Mouse (Mus musculus) naive thymus-derived CD4-positive, alpha-beta T cell, adult 2 months (primary cell): ENCODE data around the gene Calm2.

Experiments
- DNase-seq: peaks from one replicate; pipeline ENCODE4 v3.0.0-alpha.2; 2011; ENCODE audit warnings: low read depth

Calm2 gene

DNA sequence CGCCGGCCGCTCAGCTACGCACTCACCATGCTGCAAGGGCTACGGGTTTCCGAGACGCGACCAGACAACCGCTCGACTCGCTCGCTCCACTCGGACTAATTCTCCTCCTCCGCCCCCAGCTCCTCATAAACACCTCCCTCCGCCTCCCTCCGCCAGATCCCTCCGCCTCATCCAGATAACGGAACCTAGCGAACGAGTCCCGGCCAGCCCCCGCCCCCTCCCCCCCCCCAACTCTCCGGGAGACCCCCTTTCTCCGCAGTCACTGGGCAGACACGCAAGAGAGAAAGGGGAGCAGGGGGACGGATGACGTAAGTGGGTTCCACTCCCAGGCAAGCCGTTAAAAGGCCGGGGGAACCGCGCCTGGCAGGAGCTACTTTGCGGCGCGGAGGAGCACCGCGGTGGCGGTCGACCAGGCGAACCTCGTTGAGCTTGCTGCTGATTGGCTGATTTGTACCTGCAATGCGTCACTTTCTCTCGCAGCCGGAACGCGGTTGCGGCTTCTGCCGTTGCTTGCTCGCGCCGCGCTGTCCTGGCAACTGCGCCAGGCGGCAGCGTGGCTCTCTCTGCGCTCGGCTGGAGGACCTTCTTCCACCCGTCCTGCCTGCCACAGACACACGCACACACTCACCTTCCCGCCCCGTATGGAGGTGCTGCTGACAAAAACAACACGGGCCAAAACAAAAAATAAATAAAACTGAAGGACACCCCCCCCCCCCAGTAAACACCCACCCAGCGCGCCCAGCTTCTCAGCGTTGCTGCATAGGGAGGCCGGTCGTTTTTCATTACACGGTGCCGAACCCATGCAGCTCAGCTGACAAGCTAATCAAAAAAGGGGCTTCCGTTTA is at the start of gene Calm2:
Gene Calm2, minus strand, starts transcription at position 169 of the 845 bp plus-strand sequence.
- peak; percentile 98 for DNase-seq

DNA sequence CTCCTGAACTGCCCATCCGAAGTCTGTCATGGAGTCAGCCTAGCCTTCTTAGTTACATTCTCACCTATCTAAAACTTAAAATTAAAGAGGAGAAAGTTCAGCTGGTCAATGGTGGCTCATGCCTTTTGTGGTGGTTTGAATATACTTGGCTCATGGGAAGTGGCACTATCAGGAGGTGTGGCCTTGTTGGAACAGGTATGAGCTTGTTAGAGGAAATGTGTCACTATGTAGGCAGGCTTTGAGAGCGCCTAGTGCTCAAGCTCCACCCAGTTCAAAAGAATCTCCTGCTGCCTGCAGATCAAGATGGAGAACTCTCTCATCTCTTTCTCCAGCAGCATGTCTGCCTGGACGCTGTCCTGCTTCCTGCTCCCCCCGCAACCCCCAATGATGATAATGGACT is 48.8 kb upstream of the Calm2 start:
- DNase-seq: no peak

DNA sequence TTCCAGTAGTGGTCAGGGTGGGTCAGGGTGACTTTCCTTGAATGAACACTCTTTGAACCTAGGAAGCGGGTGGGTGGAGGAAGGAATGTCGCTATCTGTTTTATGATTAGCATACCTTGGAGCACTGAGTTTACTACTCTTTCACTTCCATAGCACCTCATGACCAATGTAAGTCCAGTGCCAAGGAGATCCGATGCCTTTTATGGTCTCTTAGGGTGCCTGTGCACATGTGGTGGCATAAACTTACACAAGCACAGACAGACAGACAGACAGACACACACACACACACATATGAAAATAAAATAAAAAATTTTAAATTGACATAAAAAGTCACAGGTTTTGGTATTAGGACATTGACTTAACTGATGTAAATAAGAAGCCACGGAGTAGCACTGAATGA is 47.6 kb upstream of the Calm2 start:
- DNase-seq: no peak

DNA sequence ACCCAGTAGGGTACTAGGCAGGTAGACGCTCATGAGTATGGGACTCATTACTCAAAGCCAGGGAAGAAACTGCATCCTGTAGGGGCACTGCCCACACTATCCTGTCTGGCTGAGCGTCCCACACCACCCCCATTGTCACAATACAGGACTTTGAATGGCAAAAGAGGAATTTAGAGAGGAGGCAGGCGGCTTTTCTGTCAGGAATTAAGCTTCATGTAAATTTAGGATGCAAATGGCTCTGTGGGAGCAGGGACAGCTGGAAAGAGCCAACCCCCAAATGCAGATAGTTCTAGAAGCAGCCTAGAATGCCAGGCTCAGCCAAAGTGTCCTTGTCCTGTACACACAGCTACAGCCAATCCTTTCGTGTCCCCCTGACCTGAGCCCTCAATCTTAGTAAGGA is 45.6 kb upstream of the Calm2 start:
- DNase-seq: no peak

DNA sequence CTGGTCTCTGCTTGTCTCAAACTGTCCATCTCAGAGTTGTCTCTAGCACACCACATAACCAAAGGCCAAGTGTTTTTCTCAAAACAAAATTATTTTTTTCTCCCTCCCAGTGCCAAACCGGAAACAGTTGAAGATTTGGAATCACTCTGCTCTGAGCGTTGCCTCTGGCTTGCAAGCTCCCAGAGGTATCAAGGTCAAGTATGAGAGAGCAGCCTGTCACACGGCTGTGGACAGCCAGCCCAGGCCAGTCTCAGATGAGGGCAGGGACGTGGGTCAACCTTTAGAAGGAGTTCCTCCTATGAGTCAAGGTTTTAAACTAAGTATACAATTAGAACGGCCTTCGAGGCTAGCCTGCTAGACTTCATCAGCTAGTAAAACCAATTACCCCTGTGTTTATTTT is 43.6 kb upstream of the Calm2 start:
- no peak for DNase-seq

DNA sequence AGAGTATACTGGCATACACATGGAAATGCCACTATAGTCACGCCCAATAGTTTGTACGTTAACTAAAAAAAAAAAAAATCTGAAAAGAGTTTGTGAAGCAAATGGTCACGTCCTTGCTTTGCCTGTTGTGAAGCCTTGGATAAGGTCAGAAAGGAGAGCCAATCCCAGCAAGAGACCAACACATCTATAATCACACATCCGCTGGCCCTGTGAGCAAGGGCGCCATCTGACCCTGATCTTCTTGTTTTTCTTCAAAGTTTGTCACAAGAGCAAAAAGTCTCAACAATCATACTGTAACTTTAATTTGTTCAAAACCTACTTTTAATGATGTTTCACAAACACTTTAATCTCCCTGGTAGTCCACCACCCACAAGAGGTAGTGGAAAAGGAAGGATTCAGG is 39.0 kb upstream of the Calm2 start:
- DNase-seq: no peak

DNA sequence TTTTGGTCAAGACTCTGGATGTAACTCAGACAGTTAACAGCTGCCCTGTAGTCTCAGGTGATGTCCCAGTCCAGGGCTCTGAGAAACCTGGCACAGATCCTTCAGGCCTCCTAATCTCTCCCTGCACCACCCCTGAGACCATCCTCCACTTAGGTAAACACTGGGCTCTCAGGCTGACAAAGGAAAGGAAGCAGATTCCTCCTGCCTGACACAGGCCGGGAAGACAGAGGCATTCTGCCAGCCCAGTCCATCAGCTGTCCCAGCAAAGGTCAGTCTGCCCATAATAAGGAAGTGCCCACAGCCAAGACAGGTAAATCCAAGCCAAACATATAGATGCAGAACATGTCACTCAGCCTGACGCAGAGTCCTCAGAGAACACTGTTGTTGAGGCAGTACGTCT is 36.1 kb upstream of the Calm2 start:
- DNase-seq: no peak

DNA sequence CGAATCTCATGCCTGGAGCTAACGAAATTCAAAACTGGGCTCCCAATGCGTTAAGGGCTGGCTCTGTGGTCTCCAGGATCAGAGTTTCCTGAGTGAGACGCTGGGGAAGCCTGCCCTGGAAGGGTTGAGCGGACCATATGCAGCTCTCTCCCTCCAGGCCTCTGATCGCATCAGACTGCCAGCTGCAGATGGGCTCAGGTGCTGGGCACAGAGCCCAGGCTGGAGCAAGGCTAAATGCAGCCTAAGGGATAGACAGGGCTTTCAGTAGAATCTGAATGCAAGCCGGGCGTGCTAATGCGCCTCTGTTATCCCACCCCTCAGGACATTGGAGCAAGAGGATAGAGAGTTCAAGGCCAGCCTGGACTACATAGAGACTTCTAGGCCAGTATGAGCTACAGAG is 31.8 kb upstream of the Calm2 start:
- DNase-seq: no peak

DNA sequence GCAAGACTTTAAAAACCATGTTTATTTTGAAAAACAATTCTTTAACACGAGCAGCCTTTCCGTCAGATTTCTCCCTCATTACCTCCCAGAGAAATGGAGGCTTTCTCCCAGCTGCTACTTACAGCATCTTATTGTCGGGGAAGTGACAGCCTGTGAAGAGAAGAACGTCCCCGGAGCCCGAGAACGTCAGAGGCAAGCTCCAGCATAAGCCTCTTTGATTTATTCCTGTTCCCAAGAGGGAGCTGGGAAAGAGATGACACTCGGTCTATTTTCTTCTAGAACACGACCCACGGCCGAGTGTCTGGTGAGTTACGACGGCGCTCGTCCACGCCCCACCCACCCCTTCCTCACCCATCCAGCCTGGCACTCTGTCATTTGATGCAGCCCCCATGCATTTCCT is 30.9 kb upstream of the Calm2 start:
- DNase-seq: no peak

DNA sequence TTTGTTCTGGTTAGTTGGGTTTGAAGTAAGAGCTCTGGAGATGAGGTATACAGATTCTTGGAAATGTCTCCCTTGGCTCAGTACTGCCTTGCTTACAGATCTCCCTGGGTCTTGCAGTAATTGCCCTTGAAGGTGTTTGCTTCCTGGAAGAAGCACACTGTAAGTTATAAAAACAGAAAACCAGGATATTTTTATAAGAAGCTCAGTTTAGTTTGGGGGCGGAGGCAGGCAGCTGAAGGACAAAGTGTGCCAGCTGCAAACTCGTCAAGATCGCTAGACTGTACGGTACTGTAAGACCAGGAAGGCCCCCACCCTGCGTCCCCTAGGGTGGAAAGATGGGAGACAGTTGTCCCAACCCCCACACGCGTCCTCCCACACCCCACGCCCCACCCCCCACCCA is 28.6 kb upstream of the Calm2 start:
- no peak for DNase-seq

DNA sequence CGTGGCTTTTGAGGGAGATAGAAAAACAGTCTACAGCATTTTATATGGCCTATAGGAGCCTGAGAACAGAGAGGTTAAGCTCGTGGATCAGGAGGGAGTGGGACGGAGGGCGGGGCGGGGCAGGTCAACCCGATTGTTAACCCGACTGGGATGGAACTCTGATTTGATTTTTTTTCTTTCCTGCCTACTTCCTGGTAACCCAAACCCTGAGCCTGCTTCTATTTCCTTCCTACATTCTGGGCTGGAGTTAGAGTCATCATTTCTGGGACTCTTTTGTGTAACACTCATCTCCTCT is 27.7 kb upstream of the Calm2 start:
- no peak for DNase-seq

DNA sequence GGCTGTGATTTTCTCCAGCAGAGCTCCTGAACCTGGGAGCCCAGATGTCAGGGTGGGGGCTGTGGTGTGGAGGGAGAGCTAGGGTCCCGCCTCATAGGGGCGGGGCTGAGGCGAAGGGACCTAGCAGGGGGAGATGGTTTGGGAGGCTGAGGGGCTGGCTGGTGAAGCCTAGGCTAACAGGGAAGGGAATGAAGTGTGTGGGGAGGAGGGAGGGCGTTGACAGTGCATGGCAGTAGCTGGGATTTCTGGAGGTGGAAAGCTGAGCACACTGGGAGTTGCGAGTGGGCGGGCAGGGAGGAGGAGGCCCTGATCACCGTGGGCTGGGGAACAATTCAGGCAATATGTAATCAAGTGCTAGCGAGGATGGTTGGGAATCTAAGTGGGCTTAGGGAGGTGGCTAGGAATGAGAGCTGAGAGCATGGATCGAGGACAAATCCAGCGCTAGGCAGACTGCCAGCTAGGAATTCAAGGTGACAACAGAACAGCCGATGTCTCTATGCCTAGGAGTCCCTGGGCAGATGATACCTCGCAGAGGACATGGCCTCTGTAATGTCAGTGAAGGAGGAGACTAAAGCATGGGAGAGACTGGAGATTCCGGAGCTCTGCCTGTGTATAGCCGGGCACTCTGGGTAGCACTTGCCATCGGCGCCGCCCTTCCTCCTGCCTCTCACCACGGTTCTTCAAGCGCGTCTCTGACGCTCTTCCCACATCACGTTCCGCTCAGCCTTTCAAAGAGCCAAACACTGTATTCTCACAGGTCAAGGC is 27.2 kb upstream of the Calm2 start:
- DNase-seq: peak; percentile 72

DNA sequence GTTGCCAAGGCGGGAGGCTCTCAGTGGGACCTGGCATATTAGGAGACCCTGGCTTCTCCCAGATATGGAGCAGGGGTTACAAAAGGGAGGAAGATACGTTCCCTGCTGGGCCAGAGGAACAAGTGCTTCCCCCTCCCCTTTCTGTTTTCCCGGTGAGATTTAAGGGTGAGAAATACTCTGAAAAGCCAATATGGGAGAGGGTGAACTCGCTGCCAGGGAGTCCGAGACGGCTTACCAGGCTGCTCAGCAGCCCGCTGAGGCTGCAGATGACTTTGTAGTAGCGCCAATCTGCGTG is 26.7 kb upstream of the Calm2 start:
- DNase-seq: no peak

DNA sequence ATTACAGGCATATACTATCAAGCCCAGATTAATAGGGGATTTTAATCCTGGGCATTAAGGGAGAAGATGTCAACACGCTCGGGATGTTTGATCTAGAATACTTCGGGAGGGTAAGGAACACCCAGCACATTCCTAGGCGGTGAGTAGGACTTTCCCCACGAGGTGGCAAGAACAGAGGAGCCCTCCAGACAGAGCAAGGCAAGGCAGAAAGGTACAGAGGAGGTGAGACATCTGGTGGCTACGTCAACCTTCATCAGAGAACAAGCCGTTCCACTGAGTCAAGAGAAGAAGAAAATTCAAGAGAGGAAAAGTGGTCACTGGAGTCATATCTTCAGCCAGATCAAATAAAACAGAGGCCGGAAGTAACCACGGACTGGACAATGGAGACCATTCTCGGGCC is 26.1 kb upstream of the Calm2 start:
- DNase-seq: no peak

DNA sequence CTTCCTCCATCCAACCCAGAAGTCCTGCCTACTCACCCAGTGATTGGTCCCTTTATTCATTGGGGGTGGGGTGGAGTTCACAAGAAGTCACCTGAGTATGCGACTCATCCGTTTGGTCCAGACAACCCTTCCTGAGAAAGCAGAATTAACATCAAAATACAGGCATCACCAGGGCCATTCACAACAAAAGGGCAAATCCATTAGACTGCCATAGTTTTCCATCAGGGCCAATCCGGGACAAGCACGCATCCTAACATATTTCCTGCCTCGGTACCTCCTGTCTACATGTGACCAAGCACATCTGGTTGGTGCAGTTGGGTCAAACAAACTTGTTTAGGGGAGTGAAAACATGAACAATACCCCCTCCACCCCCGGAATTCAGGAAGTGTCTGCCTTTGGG is 24.9 kb upstream of the Calm2 start:
- DNase-seq: no peak

DNA sequence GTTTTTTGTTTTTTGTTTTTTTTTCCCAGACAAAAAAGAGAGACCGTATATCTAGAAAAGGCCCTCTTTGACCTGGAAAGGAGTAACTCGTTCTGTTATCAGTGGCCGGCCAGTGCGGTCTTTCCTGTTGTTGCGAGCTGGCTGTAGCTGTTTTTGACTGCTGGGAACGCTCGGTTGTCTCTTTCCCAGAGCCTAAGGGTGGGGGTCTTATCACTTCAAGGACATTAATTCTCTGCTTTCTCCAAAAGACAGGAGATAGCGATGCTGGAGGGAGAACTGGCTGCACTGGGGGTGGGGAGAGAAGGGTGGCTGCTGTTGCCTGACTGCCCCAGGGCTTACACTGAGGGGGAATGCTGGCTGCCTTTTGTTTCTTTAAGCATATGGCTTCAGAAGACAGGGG is 24.1 kb upstream of the Calm2 start:
- DNase-seq: no peak

DNA sequence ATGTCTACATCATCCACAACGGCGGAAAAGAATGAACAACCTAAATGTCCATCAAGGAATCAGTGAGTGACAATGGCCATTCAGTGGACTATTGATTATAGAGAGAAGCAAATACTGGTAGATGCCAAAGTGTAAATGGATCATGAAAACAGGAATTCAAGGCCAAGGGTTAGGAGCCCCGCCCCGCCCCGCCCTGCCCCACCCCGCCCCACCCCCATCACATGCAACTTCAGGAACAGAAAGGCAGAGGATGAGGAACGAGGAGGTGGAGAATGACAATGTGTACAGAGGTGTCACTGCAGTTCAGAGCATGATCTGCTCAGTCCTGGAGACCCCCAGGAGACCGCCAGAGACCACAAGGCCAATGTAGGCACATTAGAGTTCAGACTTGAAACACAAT is 23.5 kb upstream of the Calm2 start:
- DNase-seq: no peak

DNA sequence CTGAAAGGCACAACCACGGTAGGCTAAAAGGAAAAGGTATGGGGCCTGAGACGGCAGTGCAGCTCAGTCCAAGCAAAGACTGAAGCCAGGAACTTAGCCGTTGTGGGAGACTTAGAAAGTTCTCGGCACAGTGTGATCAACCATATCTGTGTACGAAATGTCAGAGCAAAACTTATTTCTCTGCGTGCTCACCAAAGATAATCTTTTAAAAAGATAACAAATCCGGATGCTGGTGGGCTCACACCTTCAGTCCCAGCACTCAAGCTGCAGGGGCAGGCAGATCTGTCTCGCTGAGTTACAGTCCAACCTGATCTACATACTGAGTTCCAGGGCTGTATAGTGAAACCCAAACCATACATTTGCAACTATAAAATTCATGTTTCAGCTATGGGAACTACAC is 22.7 kb upstream of the Calm2 start:
- DNase-seq: no peak

DNA sequence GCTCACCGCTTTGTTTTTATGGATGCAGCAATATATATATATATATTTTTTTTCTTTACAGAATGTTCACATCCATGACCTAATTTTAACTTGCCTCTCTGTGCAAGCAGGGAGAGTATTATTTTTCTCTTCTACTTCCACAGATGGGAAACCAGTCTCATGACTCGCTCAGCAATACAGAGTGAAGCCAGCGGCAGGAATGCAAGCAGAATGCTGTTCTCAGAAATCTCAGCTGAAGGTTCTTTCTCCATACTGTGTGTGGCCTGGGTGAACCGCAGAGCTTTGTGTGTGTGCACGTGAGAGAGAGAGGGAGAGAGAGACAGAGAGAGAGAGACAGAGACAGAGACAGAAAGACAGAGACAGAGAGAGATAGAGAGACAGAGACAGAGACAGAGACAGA is 21.9 kb upstream of the Calm2 start:
- DNase-seq: no peak

DNA sequence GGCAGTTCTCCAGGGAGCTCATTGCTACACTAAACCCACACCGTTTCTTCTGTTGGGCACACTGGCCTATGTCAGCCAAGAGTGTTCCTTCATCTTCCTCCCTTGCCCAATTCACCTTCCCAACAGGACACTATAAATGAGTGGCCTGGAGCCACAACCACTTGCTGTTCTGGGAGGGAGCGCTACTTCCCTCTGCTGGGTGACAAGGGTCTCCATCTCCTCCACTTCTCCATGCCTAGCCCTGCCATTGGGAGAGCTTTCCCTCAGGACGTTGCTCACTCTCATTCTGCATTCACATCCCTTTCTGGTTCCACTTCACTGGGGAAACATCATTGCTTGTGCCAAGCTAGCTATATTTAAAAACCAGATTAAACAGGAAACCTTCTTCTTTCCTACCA is 14.8 kb upstream of the Calm2 start:
- DNase-seq: no peak

DNA sequence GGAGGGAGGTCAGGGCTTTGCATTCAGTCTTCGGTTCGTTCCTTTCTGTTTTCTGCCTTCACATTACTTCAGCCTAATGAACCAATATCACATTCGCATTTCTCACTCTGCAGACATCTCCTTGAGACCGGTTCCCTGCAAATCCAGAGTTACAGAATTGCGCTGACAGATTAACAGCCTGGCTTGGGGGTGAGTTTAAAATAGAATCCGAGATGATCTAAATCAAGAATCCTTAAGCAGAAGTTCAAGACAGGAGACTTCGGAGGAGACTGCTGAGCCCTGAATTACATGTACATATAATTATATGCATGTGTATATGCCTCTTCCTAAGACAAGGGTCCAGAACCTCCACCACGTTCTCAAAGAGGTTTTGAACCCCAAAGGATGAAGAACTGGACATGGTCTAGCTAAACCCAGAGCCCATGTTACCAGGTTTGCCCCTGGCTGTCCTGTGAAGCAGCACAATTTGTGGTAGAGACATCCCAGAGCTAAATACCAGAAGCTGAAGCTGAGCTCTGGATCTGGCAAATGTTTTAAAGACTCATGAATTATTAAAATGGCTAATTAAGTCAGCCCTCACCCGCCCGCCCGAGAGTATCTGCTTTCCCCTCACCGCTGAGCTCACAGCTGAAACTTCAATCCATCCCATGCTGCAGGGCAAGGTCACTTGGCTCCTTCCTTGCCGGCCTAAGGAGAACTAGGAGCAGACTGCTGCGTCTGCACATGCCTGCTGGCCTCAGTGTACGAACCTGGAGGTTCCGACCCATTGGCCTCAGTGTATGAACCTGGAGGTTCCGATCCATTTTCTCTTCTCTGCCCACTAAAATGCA is 14.1 kb upstream of the Calm2 start:
- no peak for DNase-seq

DNA sequence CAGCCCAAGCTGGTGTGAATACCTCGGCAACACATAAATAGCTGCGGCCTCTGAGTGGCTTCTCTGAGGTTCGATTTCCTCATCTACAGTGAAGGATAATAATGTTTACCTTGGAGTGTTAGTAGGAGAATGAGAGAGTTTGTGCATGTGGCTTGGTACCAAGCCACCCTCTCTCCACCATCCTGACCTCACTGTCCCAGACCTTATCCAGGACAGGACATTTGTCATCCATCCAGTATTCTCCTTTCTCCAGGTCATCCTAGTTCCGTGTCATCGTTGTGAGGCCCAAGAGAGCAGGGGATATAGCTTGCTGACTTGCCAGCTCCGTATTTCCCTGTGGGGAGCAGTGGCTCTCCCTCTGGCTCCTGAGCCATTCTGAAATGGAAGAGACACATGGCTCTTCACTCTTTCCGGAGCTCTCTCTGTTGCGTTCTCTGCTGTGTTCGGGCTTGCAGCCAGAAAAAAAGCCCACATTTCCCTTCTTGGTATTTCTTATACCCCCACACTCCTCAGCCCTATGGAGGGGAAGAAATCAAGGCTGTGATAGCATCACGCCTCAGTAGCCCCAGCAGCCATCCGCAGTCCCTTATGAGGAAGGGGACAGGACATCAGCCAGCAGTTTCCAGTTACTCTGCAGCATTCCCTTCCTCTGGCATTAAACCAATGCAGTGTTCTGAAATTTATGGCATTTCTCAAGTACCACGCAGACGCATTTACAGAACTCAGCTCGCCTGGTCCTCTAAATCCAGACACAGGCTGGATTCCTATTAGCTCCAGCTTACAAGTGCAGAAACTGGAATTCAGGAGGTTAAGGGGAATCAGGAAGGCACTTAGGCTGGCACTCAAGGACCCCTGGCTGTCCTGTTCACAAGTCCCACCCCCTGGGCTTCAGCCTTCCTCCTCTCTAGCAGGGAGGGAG is 13.3 kb upstream of the Calm2 start:
- no peak for DNase-seq
